Mouse (Mus musculus): ENCODE measurements at regions not wholly inside any gene's neighbourhood (a gene's known extent, or its start where the extent isn't known, plus 50 kb on each side); places are given as distances from the start of the nearest gene placed in this dataset.

DNA sequence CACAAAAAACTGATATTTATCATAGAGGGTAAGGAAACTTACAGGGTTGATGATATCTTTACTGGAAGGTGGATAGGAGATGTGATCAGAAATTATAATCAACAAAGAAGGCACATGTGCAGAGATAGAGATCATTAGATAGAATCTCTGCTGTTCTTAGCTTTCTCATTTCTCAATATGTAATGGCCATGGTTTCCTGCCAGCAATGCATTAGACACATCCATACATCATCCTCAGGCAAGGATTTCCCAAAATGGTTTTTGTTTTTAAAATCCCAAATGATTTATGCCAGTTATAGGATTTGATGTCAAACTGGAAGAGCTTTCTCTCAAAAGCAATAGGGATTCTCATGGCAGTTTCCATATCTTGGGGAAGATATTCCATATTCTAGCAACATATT lies 52.0 kb upstream of the C030005K15Rik start:
- DNase-seq = no peak

GRCm38 (mm10) chr10:97779335-97779734 lies 52.8 kb upstream of the C030005K15Rik start:
- DNase-seq = no peak

DNA sequence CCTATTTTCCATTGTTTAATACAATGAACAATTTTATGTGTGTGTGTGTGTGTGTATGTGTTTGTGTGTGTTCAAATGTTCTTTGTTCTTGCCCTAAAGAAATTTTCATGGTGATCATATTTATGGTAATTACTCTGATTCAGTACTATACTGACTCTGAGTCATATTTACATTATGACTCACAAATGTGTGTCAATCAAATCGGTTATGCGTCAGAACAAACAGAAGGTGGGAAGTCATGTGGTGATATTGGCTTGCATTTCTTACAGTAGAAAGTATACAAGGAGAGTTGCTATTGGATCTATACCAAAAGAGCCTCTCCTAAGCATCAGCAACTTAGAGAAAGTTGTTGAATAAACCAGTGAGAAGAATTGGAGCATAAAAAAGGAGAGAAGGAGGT lies 67.2 kb upstream of the C030005K15Rik start:
- DNase-seq = no peak

DNA sequence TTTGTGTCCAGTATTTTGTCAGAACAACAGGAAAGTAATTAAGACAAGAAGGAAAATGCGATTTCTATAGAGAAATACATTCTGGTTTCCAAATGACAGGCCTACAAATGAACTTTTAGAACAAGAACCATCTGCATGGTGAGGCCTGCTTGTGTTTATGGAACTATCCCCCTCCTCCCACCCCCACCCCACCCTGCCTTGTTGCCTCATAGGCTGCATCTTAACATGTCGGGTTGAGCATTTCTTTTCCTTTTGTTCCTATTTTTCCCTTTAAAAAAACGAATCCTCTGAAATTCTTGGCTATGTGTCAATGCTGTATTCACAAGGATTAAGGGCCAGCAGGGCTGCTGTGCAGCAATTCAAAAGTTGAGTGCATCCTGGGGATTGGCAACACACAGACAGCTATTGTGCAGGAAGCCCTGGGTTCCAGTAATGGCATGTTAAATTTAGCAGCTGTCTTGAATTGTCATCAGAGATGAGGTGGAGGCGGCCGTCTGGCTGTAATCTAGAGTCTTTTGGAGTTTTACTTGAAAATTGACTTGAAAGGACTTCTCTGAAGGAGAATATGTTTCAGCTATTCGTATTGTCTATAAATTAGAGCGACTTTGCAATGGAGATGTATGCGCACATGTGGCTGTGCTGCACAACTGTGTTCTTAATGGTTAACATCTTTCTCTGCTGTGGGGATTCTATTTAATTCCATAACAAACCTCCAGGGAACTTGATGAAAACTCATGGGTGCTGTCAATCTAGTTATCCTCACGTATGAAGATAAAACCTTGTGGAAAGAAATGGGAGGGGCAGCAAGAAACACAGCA lies 75.1 kb upstream of the C030005K15Rik start:
- DNase-seq = no peak

GRCm38 (mm10) chr10:97807947-97808346 lies 81.4 kb upstream of the C030005K15Rik start:
- DNase-seq = no peak

GRCm38 (mm10) chr10:97842574-97842973 lies 116.0 kb upstream of the C030005K15Rik start:
- no peak for DNase-seq

DNA sequence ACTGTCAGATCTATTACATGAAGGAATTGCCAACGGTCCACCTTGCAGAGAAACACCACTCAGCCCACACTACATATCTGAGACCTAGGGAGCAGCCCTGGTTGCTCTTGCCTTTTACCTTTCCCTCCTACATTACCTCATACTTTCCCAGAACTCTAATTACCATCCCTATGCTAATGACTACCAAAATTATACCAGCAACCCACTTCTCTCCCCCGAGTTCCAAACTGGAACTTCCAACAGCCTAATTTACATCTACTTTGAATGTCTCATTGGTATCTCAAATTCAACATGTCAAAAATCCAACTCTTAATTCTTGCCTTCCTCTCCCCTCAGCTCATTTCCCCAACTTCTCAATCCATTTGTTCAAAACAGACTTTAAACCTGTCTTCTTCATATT lies 124.9 kb upstream of the C030005K15Rik start:
- no peak for DNase-seq

GRCm38 (mm10) chr10:97877088-97877487 lies 150.5 kb upstream of the C030005K15Rik start:
- no peak for DNase-seq

- no peak for DNase-seq
Observed at GRCm38 (mm10) chr10:97886049-97886448, 159.5 kb upstream of the C030005K15Rik start.

DNA sequence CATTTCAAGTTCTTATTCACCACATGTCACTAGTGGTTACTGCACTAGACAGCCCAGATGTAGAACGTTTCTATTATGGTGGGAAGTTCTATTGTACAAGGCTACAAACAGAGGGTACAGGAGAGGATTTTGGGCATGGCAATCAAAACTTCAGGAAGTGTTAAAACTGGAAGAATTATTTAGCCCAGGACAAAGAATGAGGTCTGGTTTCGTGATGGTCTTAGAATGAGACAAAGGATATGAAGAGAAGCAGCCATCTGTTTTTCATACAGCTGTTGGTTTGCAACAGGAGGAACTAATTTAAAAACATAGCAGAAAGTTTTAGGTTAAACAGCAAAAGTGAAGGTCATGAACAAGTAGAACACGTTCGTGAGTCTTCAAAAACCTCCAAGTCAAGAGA lies 179.2 kb upstream of the C030005K15Rik start:
- no peak for DNase-seq

- DNase-seq = no peak
Observed at GRCm38 (mm10) chr10:97925568-97925967, 199.0 kb upstream of the C030005K15Rik start.

GRCm38 (mm10) chr10:97940345-97940744 lies 213.8 kb upstream of the C030005K15Rik start:
- no peak for DNase-seq

- DNase-seq = no peak
Observed at GRCm38 (mm10) chr10:97965881-97966280, 239.3 kb upstream of the C030005K15Rik start.

GRCm38 (mm10) chr10:97966931-97967330 lies 240.4 kb upstream of the C030005K15Rik start:
- DNase-seq = no peak

DNA sequence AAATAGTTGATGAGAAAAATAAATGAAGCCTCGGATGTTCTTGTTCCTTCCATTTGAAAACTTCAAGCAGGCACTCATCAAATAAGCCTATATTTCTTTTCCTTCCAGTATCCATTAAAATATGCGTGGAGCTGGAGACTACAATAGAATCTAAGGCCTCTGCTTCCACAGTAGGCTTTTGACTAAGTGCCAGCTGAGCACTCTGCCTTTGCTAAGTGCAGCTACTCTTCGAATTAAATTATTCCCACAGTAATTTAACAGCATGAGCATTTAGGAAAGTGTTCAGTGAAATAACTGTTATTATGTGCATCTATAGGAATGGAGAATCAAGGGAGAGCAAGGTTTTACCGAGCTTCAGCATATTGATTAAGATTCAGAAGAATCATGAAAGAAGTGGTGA lies 280.5 kb upstream of the C030005K15Rik start:
- DNase-seq = no peak

- DNase-seq = no peak
Observed at GRCm38 (mm10) chr10:98008355-98008754, 281.8 kb upstream of the C030005K15Rik start.

- no peak for DNase-seq
Observed at GRCm38 (mm10) chr10:98012916-98013315, 286.4 kb upstream of the C030005K15Rik start.

GRCm38 (mm10) chr10:98014985-98015902 lies 288.7 kb upstream of the C030005K15Rik start:
- no peak for DNase-seq

DNA sequence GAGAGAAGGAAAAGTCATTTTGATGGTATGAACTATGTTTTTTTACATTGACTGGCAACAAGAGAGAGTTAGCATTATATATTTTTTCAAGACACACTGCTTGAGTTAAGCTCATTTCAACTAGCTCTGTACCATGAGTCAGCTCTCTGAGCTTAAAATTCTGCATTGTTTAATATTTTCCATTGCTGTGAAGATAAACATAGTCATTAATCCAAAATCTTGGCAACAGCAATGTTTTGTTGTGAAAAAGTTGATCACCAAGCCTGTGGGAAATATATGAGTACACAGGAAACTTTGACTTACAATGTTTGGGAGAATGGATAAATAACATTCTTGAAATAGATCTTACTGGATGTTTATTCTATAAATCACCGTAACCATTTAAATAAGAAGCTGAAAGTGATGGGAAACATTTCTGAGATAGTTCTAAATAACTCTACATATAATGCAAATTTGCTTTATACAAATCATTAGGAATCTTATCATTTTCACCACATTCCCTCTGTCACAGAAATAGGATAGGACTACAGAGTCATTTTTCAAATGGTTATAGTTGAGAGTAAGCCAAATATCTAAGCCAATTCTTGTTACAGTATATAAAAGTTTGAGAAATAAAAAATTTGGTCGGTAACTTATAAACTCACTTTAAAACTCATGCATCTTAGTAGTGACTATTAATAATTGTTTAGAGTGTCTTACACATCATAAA lies 290.2 kb upstream of the C030005K15Rik start:
- DNase-seq = no peak

- no peak for DNase-seq
Observed at GRCm38 (mm10) chr10:98029124-98029523, 302.6 kb upstream of the C030005K15Rik start.

DNA sequence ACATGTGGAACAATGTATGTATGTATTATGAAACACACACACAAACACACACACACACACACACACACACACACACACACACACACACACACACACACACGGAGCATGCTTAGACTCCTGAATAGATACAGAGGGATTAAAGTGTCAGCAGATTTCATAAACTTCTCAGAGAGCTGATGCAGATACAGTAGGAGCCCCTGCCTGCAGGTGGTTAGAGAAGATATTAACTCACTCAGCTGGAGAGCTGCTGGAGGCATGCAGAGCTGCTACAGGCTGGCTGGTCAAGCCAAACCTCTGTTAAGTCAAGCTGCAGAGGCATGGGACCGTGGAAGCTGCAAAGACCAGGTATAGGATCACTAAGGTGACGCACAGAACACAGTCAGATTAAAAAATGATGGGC lies 303.1 kb upstream of the C030005K15Rik start:
- no peak for DNase-seq

DNA sequence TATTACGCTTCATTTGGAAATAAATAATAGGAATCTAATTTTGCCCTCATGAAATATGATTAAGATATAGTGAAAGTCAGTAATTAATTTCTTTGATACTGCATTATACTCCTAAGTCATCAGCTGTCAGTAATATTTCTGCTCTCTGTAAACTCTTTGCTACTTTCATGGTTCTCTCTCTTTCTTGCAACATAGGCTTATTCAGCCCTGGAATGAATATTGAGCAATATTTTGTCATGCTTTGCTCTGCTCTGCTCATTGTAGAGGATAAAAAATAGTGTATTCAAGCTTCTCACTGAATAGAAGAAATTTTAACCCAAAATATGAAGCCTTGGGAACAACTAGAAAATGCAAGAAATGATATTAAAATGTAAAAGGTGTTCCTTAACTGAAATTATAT lies 306.1 kb upstream of the C030005K15Rik start:
- no peak for DNase-seq

GRCm38 (mm10) chr10:98041766-98042165 lies 315.2 kb upstream of the C030005K15Rik start:
- DNase-seq = no peak

Data from thymus, postnatal 4 days (tissue).